Mouse (Mus musculus): ENCODE results near the gene Hsd17b13.

- TF ChIP-seq POLR2A (IDR thresholded peaks at IDR 0.05; ENCODE audit: extremely low read depth, insufficient read depth, low read length) (no peak), CTCF (IDR thresholded peaks at IDR 0.05; ENCODE audit: low read depth, low read length) (no peak)
Measured at GRCm38 (mm10) chr5:104024762-104025161, 47.6 kb upstream of the Hsd17b13 start.

All from liver, adult 2 months (tissue).